Mouse (Mus musculus) fat pad, adult 2 months (tissue): ENCODE measurements at regions not wholly inside any gene's neighbourhood (a gene's known extent, or its start where the extent isn't known, plus 50 kb on each side); places are given as distances from the start of the nearest gene placed in this dataset.

Source experiments
- DNase-seq: peaks from one replicate; pipeline ENCODE4 v3.0.0-alpha.2; 2011; ENCODE audit warnings: low read depth, low spot score; ENCODE audit errors: extremely low read depth

DNA sequence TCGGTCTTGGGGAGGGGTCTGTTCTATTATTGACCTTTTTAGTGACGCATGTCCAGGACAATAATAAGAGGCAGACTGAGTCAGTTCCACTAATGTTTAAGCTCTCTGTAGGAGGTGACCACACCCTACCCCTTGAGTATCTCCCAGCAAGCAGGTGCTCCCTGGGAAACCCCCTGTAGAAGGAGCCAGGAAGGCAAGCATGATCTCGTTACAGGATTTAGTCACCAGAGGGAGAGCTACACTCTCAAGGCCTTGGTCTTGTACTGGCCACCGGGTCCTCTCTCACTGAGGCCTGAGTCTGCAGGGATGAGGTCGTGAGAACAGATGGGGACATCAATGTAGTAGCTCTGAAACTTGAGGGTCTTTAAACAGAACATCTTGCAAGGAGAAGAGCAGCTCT is 55.3 kb upstream of the Ccnd2 start:
- DNase-seq = no peak

DNA sequence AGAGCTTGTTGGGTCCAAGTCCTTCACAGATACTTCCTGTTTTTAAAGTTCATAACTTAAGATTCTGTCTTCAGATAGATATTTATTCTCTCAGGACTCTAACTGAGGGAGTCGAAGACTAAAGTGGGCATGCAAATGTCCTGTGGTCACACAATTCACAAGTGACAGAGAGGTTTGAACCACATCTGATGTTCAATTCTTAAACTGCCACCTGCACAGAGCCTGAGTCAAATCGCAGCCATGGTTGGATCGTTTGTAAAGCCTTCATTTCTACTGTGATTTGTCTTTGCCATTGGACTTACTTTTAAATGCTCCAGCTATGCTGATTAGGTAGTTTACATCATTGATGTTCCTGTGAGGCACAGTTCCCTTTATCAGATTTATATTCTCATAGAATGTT is 61.4 kb upstream of the Ccnd2 start:
- no peak for DNase-seq

DNA sequence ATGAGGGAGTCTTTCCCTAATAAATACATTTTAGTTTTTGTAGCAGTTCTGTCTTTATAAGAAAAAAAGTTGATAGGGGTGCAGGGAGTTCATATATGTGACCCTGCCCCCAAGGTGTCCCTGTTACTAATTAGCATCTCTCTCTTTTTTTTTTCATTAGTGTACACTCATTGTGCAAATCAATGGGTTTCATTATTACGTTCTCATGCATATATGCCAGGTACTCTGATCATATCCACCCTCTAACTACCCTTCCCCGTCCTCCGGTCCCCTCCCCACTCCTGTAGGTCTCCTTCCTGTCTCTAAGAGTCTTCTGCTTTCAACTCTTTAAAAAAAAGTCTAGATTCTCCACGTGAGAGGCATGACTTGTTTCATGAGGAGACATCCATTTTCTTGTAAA is 63.9 kb upstream of the Ccnd2 start:
- no peak for DNase-seq

DNA sequence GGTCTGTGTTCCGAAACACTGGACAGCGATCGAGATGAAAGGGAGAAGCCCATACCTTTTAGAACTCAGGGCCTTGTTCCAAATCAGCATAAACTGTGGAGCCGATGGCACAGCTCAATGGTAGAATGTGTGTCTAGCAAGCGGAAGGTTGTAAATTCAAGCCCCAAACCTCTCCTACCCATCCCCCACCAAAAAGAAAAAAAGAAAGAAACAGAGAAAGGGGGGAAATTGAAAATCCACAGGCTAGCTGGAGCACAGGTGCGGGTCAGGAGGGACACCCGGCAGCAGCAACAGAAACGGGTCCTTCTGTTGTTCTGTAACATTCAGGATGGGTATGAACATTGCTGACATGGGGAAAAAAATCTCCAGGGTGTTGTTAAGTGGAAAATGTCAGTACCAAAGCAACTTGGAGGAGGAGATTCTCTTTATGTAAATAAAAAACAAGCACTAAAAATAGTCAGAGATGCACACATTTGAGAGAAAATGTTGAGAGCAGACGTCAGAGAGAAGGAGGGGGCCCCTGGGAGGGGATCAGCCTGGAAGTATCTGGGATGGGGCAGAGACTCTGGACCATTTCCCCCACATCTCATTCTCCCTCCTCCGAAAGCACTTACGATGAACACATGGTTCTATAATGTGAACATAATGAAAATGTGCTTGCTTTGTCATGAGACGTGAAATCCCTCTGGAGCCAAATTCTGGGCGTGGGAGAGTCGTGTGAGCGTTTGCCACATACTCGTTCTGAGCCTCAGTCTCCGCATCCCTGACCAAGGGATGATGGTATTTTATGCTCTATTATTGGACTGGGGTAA is 66.8 kb upstream of the Ccnd2 start:
- no peak for DNase-seq

DNA sequence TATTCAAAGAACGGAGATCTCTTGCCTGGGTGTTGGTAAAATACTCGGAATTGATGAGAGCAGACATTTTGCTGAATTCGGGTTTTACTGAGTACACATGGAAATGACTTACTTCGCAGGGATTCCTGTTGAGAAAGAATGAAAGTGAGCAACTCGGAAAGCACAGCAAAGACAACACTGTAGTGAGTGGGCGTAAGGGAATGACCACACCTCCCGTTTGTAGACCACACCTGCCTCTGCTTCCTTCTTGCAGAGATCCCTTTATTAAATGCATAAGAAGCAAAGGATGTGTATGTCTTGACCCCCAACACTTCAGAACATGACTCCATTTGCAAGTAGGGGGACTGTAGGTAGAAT is 67.4 kb upstream of the Ccnd2 start:
- no peak for DNase-seq

DNA sequence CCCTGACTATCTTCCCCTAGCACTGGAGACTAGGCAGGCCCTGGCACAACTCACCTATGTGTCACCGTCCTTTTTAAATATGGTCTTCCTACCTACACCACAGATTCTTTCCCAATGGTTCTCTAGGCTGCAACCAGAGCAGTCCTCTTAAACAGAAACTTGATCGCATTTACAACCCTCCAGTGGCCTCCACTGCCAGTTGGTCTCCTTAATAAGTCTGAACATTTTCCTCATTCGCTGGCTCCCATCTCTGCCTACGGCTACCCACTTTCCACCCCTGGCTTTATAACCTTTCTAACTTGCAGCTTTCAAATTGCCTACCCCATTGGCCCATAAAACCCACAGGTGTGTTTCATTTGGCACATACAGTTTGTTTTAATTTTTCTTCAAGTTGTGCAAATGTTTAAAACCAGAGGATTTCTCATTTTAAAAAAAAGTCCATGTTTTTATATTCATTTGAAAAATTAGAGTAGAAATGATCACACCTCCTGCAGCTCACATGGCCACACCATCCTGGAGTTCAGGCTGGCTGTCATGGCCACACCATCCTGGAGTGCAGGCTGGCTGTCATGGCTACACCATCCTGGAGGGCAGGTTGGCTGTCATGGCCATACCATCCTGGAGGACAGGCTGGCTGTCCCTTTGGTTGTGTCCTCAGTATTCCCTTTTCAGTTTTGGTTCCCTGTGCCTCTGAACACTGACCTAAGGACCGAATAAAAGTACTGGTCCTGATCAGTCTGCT is 74.4 kb upstream of the Ccnd2 start:
- DNase-seq = no peak

DNA sequence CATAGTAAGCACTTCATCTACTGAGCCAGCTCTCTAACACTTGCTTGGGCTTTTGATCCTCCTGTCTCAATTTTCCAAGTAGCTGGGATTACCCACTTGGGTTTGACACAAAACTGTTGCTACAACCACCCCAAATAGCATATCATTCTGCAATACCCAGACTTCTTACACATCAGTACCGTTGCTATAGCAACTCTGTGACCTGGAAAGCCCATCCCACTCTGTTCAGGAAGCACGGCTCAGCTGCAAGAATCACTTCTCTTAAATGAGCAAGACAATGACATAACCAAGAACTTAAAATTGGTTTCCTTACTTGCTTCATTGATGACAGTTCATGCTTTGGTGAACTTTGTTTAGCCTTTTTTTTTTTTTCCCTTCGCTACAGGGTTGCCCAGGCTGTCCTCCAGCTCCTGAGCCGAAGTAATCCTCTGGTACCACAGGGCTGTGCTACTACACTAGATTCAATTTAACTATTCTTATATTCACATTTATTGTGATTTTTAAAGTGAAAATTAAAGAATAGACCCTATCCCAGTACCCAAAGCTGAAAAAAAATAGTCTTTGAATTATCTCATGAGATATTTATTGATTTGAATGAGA is 84.6 kb upstream of the Ccnd2 start:
- no peak for DNase-seq

DNA sequence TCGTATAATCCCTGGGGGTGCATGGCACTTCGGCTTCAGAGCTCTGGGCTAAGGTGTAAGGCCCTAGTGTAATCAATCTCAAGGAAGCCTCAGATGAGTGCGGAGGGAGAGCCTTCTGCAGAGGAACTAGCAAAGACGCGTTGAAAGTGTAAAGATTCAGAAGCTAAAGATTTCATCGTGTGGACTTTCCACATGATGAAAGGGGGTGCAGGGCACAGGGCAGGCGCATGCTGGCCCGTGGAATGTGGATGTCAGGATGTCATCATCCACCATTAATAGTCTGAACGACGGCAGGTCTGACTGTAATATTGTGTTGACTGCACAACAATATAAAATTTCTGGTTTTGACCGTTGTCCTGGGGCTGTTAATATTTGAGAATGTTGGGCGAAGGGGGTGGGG is 85.2 kb upstream of the Ccnd2 start:
- DNase-seq = no peak

DNA sequence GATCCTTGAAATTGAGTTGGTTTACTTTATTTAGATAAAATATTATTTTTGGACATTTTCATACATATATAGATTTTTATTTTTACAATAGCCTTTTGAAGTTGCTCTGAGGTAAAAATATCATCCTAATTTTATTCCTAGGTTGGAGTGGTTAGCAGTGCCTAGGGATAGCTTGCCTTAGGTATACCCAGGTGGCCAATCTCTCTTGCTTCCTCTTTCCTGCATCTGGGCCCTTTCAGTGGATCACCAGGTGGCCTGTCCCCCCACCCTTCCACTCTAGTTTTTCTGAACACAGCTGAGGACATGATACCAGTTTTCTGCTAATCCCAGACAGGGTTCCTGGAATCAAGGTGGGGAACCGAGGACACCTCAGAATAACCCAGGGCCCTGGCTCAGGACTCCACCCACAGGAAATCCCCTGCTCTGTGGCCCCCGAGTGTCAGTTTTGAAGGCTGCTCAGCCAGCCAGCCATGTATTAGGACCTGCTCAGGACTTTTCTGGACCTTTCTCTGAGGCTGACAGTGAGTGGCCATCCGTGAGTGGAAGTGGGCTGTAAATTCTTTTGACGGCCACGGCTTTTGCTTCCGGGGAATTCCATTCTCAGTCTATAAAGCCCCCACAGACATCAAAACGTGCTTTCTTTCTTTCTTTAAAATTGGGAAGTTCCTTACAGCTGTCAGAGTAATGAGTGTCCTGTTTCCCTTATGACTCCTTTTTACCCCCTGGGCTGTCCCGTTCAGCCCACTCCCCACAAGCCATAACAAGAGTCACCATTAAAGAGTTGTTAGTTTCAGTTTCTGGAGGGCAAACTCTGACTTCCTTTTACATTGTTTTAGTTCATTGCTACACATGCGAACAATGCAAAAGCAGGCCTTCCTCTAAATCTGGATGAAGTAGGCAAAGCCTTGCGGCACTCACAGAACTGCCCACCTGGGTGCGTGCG is 87.8 kb upstream of the Ccnd2 start:
- no peak for DNase-seq

DNA sequence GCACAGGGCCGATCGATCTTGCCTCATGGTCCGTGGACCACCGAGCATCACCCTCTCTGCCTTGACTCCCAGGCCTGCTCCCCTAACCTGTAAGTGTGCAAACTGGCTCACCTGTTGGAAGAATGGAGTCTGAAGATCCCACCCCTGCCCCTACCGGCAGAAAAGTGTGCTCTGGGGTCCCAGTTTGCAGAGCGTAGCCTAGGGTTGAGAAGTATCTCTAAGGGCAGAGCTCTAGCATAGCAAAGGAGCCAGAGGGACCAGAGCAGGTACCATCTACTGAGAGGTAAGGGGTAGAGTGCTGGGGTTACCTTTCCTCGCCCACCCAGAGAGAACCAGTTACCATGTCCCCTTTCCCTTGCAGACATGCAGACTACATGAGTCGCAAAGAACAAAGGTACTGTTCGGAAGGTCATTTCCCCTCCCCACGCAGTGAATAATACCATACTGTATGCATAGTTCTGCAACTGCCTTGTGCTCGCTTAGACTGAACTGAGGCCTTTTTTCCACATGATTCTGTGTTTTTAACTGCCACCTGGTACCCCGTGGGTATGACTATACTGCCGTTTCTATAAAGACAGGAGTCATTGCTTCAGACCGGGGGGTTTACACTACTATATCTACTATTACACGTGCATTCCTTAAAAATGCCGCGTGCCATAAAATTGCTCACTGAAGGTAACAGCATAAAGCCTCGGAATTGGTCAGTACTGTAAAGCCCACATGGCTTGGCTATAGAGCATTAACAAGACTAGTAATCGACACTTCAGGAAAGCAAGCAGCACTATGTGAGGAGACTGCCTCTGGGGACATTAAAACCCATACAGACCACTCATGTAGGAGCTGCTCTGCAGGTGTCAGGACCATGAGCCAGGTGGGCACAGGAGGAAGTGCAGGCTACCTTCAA is 88.7 kb upstream of the Ccnd2 start:
- DNase-seq = no peak

DNA sequence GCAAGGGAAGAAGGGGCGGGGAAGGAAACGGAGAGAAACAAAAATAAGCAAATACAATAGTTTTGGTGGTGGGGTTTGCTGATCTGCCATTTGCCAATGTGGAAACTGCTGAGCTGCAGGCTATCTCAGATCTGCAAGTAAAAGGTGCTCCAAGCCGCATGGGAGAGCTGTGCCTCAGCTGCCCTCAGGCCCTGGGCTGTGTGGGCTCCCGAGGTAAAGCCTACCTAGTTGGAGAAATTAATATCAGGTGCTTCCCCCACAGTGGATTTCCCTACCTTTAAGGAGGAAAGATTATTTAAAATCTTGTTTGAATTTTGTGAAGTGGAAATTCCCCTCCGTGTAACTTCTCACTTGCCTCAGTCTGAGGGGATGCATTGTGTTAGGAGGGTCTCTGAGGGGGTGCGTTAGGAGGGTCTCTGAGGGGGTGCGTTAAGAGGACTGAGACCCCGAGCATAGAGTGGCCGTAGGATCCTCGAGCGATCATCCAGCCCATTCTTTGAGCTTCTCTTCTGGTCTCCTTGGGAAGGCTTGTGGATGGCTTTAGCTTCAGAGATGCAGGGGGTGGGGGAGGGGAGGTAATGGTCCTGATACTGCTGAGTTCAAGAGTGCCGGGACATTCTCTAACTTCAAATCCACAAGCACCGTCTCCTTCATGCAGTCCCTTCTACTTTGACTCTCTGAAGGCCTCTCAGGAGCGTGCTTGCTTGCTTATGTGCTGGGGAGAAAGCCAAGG is 89.9 kb upstream of the Ccnd2 start:
- no peak for DNase-seq

DNA sequence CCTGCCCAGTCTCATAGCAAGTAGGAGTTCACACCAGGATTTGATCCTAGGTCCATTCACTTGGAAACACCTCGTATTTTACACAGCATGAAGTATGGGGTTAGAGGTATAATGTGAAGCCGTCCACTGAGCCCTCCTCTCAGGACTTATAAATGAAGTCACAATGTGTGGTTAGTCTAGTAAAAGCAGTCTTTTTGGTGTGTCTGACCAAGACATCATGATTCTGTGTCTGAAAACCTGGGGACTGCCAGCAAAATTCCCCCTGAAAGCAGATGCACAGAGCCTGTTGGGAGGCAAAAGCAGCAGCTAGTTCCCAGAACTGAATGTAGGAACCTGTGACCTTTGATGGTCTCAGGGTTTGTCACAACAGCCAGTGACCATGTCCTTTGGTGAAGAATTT is 91.0 kb upstream of the Ccnd2 start:
- DNase-seq = no peak

DNA sequence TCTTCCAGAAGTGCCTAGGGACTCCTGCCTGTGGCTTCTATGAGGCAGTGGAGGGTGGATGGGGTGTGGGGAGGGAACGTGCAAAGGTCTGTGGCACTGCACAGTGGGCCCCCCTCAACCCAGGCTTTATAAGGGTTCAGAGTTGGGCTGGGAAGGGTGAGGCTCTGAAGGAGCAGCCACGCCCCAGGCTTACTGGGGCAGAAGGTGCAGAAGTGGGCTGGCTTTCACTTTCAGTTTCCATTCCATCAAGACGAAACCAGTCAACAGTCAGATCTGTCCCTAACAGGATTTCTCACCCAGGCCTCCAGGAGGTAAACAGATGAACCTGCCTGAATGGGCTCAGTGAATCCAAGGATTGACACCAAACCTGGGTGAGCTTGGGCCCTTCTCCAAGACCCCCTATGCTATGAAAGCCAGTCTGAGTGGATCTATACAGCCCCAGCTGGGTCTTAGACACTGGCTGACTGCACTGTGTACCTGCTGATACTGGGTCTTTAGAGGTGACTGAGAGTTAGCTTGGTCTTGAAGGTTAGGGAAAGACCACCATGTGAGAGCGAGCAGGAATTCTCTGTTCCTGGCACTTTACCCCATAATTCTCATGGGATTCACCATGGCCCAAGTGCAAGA is 93.9 kb upstream of the Ccnd2 start:
- DNase-seq = no peak

DNA sequence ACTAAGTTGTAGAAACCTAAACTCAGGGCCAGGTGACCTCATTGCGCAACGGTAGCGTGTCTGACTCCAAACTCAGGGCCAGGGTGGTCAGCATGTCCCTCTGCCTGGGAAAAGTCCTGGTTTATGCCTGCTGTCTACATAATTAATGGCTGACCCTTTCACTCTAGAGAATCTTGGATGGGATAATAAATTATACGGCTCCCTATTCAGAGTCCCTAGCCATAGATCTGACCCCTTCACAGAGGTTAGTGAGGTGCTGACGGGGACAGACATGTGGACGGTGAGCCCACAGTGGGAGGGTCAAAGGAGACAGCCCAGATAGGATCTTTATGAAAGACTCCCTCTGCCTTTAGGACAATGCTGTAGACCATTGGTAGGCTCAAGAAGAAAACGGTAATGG is 94.7 kb upstream of the Ccnd2 start:
- DNase-seq = no peak

DNA sequence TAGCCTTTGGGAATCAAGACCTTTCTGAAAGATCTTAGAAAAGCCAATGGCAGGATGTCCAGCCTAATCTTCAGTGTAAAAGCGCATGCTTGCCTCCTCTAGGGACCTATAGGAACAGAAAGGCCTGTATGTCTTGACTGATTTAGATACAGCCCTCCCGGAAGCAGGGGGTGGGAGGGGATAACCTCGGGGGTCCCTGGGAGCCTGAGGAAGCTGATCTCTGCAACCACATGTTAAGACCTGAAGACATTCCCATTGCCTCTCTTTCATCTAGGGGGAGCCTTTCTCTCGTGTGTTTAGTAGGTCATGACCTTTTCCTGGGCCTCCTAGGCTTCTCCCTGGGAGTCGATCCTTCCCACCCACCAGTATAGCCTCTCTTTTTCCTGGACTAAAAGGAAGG is 95.3 kb upstream of the Ccnd2 start:
- no peak for DNase-seq

DNA sequence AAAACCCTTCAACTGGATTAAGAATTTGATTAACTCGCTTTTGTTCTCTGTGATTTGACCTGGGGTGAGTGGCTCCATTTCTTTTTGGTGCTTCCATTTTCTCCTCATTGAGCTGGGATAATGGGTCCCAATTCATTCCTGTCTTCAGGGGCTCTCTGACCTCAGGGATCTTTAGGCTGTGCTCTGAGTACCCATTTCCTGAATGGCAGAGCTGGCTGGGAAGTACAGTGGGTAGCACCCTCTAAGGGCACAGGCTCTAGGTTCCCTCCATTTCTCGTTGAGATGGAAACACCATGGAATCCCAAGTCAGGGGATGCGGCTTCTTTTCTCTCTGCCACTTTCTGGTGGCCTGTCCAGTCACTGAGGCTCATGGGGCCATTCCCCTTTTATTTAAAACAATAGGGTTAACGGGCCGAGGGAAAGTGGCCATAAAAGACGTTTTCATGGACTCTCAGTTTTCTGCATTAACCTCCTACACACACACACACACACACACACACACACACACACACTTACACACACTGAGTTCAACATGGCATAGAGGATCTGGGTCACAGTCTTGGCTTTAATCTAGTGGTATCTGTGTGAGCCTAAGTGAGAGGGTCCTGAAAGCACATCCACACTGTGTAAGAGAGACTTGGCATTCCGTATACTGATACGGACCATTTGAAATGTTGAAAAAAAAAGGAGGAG is 98.3 kb upstream of the Ccnd2 start:
- DNase-seq = no peak

DNA sequence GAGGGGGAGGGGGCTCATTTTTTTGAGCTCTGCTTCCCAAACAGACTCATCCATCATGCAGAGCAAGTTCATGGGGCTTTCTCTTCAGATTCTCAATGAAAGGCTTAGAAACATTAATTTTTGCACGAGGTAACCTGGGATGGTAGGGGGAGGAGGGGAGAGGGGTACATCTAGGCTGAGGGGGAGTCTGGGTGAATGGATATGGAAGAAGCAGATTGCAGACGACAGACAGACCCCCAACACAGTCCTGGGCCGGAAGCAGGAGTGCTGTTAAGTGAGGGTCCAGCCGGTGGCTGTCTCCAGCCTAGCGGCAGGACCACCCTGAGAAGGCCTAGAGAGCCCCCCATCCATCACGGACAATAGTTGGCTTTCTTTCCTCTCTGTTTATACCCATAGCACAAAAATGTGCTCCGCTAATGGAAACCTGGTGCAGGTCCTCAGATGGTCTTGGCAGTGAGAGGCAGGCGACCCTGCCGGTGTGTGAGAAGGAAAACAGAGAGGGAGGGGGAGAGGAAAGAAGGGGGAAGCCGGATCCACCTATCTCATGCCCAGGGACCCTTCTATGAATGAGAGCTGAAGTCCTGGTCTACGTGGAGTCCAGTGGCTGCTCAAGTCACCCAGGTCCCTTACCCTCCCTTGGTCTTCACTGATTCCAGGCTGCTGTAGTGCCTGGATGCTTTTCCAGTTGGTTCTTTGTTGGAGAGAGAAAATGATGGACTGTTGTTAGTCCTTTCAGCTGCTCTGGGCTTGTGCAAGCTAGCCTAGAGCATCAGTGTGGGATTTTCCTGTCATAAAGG is 99.1 kb upstream of the Ccnd2 start:
- DNase-seq = no peak

DNA sequence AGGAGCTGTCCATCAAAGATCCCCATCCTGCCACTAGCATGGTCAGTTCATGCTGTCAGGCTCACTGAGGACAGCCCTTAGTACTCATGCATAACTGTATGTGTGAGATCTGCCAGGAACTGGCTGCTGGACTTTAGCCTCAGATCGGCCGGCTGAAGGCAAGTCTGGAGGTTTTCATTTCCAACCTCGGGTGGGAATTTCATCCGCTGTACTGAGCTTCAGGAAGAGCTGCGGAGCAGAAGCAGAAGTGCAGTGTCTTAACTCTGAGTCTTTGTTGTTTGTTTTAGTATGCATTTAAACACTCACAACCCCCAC is 99.6 kb upstream of the Ccnd2 start:
- DNase-seq = no peak
